Mouse (Mus musculus) B cell, adult 2 months (primary cell): ENCODE measurements around the gene Rcn2.
A peak's percentile ranks its signal among the peaks of the same experiment; 100 is the strongest.
"Not testable (repeated sequence)": the region's sequence is repeated elsewhere in the genome, so short reads cannot be mapped to it uniquely, and the experiment has no call there.

Experiments
- DNase-seq, 2 experiments: peaks; one replicate each; pipeline ENCODE4 v3.0.0; 2022

Rcn2 gene

DNA sequence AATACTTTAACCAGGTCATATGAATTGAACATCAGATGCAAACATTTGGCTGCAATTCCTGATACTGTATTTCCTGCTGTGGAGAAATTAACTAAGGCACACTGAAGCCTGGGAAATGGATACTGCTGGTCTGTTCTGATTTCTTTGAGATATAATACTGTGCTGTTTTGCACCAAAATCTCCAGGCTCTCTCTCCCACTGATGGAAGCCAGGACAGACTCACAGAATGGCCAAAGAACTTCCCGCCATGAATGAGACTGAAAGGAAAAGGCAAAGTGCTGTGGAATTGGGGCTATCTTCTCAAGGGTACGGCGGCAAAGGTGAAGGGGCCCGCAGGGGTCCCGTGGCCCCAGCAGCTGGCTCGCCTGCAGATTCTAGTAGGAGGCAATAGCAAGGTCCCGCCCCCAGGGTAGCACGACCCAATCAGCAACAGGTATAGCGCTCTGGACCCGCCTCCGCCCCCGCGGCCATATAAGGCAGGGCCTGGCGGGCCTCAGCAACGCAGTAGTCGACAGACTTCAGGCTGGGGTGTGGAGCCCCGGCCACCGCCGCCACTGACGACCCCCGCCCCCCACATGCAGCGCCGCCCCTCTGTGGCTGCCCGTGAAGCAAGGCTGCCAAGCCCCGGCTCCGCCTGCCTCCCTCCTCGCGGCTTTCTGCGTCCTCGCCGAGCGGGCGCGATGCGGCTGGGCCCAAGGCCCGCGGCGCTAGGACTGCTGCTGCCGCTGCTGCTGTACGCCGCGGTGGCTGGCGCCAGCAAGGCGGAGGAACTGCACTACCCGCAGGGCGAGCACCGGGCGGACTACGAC lies at the start of gene Rcn2:
Gene Rcn2 (plus strand): TSS at position 474 of the 809 bp plus-strand sequence.
- DNase-seq = peak; percentile 97 to 98

- not testable (repeated sequence) for DNase-seq
Observed at GRCm38 (mm10) chr9:56004679-56005078, 37.0 kb upstream of the Rcn2 start.

GRCm38 (mm10) chr9:56010450-56010849 lies 31.2 kb upstream of the Rcn2 start, which contains the start of gene 4930563M21Rik:
4930563M21Rik (minus strand) TSS chr9:56010550.
- DNase-seq = no peak

GRCm38 (mm10) chr9:56024772-56025171 lies 16.9 kb upstream of the Rcn2 start:
- DNase-seq = peak in 1 of 2 experiments; percentile 9

GRCm38 (mm10) chr9:56027292-56027691 lies 14.4 kb upstream of the Rcn2 start:
- no peak for DNase-seq

DNA sequence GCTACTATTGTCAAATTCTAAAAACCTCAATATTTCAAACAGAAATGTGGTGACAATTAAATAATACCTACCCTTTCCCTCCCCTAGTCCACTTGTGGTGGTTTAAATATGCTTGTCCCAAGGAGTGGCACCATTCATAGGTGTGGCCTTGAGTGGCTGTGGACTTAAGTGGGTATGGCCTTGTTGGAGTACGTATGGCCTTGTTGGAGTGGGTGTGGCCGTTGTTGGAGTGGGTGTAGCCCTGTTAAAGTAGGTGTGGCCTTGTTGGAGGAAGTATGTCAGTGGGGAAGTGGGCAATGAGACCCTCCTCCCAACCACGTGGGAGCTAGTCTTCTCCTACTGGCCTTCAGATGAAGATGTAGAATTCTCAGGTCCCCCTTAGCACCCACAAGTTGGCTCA lies 9.4 kb upstream of the Rcn2 start:
- DNase-seq = no peak

DNA sequence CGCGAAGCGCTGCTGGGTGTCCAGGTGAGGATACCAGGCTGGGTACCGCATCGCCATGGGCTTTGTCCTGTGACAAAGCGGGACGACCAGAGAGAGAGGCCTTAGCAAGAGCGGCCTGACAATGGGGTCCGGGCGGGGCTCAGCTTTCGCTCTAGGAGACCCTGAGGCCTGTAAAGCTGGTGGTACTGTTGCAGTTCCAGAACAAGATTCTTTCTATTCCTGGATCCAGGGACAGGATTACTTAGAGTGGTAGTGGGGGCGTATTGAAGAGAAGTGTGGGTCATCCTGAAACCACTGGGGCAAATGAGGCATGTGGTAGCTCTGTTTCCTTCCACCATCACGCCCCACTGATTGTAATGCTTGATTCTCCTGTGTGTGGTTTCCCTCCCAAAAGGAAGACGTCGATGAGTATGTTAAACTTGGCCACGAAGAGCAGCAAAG lies 556 bp downstream of the Rcn2 start:
- no peak for DNase-seq

GRCm38 (mm10) chr9:56053796-56054195 lies 12.2 kb downstream of the Rcn2 start:
- DNase-seq = no peak

DNA sequence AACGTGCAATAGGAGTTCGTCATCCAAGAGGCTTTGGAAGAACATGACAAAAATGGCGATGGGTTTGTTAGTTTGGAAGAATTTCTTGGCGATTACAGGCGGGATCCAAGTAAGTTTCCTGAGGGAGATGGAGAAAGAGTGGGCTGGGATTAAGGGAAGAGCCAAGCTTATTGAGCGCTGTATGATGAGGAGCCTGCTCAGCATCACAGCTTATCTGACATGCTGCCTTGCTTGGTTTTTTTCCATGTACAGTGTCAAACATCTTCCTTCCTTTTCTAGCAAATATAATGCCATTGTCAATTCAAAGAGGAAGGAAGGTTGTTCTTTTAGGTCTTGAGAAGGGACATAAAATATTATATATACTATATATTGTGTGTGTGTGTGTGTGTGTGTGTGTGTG lies 14.5 kb downstream of the Rcn2 start:
- no peak for DNase-seq

- no peak for DNase-seq
Observed at GRCm38 (mm10) chr9:56062336-56062735, 20.7 kb downstream of the Rcn2 start.

GRCm38 (mm10) chr9:56065011-56065410 lies 23.4 kb downstream of the Rcn2 start:
- DNase-seq = no peak

DNA sequence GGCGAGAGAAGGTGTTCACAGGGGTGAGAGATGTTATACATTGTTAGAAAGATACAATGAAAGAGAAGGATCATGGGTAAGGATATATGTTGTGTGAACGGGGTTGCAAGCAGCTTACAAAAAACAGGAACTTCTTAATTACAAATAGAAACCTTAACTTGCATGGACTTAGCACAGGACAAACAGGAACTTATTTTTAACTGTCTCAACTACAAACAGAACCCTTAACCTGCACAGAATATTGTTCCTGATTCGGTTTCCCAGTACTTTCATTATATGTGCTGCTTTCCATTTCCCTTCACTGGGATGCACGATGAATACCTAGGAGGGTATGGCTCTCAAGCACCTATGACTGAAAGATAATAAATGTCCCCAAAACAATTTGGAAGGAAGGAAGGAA lies 26.3 kb downstream of the Rcn2 start:
- no peak for DNase-seq

- no peak for DNase-seq
Observed at GRCm38 (mm10) chr9:56068630-56069029, 27.0 kb downstream of the Rcn2 start.

DNA sequence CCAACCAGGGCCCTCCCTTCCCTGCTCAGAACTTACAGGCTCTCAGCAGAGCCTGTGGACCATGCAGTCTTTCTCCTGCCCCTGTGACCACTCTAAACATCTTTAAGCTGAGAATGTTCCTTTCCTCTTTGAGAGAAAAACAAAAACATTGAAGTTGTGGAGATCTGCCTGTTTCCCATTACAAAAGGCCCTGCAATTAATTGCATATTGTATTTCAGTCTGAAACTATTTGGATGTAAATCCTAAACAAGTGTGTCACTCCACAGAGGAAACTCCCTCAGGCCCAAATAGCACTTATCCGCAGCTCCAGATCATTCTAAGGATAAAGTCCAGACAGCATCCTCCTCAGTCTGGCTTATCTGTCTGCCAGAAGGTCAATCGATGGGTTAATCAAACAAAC lies 31.2 kb downstream of the Rcn2 start:
- DNase-seq = no peak

GRCm38 (mm10) chr9:56074863-56075262 lies 33.2 kb downstream of the Rcn2 start:
- DNase-seq = no peak

- DNase-seq = peak; percentile 76 to 79
Observed at GRCm38 (mm10) chr9:56075264-56075663, 33.6 kb downstream of the Rcn2 start.

GRCm38 (mm10) chr9:56075901-56076620 lies 34.4 kb downstream of the Rcn2 start:
- DNase-seq = peak; percentile 67 to 70

DNA sequence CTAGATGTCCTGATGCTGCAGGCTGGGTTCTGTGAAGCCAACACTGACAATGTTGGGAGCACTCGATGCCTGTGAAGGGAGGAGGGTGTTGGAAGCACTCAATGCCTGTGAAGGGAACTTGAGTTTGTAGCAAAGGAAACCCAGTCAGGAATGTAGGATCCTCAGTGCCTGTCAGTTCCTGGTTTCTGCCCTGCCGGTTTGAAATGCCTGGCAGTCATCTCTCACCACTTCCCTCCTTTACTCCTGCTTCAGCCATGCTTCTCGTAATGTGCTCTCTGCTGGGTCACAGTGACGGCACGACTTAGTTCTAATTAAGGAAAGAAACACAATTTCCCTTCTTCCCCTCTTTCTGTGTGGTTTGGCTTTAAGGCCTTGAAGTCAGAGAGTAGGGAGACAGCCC lies 37.9 kb downstream of the Rcn2 start:
- no peak for DNase-seq

DNA sequence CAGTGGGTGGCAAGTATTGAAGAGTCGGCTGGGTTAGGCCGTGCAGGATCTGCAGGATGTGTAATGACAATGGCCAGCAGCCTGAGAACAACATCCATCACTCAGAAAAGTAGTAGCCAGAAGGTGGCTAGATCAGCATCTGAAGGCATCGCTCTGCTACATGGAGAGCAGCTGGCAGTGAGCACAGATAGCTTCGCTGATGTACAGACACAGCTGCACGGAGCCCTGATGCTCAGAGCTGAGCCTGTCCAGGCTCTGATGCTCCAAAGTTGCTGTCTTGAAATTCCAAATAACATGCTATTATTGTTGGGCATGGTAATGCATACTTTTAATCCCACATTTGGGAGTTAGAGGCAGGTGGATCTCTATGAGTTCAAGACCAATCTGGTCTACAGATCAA lies 44.9 kb downstream of the Rcn2 start:
- no peak for DNase-seq

GRCm38 (mm10) chr9:56089778-56090520 lies 48.3 kb downstream of the Rcn2 start, which contains the start of gene Pstpip1:
Pstpip1 (plus strand) TSS chr9:56089962.
- peak; percentile 77 to 78 for DNase-seq

DNA sequence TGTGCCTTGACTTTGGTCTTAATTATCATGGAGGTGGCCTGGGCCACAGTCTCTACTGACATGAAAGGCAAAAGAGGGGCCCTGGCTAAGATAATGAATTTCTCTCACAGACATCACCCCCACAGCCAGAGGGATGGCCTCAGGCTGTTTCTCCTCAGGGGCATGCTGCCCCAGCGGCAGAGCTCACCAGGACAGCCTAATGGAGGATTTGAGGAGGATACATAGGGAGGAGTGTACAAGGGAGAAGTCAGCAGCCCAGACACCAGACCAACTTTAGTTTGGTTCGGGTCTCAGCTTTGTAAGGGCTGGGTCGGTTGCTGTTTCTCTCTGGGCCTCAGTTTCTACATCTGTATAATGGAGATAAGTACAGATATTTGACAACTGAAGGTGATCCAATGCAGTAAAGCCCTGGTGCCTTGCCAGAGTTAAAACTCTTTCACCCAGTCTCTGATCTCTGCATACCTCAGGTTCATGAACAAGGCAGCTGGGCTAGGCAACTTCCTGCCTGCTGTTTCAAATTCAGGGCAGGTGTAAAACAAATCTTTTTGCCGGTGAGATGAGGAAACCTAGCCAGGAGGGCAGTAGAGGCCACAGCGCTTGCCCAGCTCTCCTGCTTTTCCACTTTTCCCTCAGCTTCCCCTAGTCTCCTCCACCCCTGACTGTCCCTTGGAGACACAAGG lies 49.0 kb downstream of the Rcn2 start:
- DNase-seq = peak; percentile 23 to 42

- DNase-seq = peak; percentile 68 to 70
Observed at GRCm38 (mm10) chr9:56092102-56092501, 50.5 kb downstream of the Rcn2 start.
